Mouse (Mus musculus) heart, adult 2 months (tissue): ENCODE measurements around the gene Gm49325.

Experiments used
- CTCF ChIP-seq: fragments of 200-600 bp; IDR thresholded peaks from 2 replicates; pipeline ENCODE4 v1.8.1; 2022; ENCODE audit warnings: antibody characterized with exemption, mild to moderate bottlenecking, moderate library complexity
- EP300 ChIP-seq: fragments of 200-500 bp; IDR thresholded peaks from 2 replicates; pipeline ENCODE4 v1.6.1; 2011; ENCODE audit warnings: low read depth, low read length, control low read depth; ENCODE audit not compliant: insufficient read depth

DNA sequence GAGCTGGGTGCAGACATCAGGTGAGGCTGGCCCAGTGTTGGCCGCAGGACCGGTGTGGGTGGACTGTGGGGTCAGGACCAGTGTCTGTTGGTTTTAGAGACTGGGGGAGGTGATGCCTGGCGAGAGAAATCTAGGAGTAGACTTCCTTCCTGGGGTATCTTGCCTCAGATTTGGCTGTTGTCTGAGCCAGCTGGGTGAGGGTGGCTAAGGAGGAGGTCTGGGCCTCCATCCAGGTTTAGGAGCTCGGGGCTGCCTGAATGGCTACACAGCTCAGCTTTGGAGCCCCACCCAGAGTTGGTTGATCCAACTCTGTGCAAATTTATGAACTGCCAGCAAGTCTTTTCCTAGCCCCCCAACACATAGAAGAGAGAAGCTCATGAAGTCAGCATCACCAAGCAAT lies 61.4 kb downstream of the Gm49325 start:
- no peak for TF ChIP-seq EP300
- no peak for TF ChIP-seq CTCF
